Mouse (Mus musculus): ENCODE data around the gene Faap100. TPM values are rescaled to one million over a fixed set of nuclear protein-coding genes. Genes with fewer than 3 reads are reported as not detected.

Faap100 gene
- total RNA-seq, 2 experiments from 2014 or later = 18.5 to 18.8 TPM

DNA sequence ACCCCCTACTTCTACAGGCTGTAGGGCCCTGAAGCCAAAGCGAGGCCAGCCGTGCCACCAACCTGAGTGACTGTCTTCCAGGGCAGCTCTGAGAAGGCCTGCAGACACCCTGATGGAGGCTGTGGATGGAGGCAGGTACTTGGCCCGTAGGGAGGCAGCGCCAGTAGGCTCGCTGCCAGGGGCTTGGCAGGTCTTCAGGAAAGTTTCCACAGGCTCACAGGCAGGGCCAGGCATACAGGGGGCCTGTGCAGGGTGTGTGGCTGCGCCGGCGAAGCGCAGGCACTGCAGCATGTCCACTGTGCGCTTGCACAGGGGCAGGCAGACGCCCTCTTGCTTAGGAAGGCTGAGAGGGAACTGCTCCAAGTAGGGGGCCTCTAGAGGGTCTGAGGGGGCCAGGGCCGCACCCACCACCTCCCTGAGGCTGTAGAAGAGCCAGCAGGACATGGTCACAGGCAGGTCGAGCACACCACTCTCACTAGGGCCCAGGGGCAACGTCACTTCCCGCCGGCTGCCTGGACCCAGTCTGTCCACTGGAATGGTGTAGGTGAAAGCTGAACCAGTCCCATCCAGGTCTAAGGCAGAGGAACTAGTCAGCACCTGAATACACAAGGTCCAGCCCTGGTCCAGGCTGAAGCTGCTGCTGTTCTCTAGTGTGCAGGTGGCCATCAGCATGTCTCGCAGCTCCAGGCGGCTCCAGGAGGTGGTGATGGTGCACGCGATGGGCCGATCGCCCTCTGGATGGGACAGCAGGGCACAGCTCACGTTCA is 4.6 kb downstream of the Faap100 start:
- Histone ChIP-seq H3K27ac (peak overlapping the region; percentile 78), H3K4me3 (no peak overlapping the region)
- intact Hi-C loops (cut with DNase I) = no loop called here
- no peak for TF ChIP-seq CTCF (IDR thresholded peaks at IDR 0.05)
- DNase-seq = peak; percentile 88

DNA sequence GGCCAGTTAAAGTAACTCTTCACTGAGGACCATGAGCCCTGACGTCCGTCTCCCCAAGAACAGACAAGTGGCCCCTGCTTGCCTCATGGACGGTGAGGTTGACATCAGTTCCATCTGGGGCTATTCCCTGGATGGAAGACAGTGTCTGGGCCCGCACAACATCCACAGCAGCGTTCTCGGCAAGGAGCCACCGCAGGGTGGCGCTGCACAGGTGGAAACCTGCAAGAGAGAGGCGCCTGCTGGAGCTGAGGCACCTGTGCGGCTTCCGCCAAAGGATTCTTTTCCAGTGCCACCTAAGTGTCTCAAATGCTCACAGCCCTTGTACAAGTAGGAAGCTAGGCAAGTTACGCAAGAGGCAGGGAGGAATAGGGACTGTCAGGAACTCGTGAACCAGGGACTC is 5.5 kb downstream of the Faap100 start:
- Histone ChIP-seq H3K4me3 (no peak overlapping the region), H3K27ac (no peak overlapping the region)
- DNase-seq = no peak
- intact Hi-C loops (cut with DNase I) = no loop called here
- TF ChIP-seq CTCF (IDR thresholded peaks at IDR 0.05) = no peak; the same call in 1 of the 2 replicates

DNA sequence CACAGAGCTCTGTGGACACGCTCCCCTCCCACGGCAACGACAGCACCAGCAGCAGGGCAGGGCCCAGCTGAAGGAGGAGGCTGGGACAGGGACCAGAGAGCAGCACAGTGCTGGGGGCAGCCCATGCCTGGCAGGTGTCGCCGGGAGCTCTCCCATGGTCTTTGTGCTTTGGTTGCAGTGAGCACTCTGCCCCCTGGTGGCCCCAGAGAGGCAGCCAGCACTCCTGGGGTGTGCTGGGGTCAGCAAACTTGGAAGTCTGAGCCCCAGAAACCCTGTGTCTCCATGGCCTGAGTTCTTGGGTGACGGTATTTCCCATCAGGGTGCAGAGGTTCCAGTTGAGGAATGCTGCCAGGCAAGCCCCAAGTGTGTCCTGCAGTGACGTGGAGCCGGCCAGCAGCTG is 8.9 kb downstream of the Faap100 start:
- intact Hi-C loops (cut with DNase I) = no loop called here
- Histone ChIP-seq H3K4me3 (no peak overlapping the region), H3K27ac (peak overlapping the region; percentile 32)
- peak; percentile 85 for DNase-seq
- peak; percentile 94 for TF ChIP-seq CTCF (IDR thresholded peaks at IDR 0.05)

DNA sequence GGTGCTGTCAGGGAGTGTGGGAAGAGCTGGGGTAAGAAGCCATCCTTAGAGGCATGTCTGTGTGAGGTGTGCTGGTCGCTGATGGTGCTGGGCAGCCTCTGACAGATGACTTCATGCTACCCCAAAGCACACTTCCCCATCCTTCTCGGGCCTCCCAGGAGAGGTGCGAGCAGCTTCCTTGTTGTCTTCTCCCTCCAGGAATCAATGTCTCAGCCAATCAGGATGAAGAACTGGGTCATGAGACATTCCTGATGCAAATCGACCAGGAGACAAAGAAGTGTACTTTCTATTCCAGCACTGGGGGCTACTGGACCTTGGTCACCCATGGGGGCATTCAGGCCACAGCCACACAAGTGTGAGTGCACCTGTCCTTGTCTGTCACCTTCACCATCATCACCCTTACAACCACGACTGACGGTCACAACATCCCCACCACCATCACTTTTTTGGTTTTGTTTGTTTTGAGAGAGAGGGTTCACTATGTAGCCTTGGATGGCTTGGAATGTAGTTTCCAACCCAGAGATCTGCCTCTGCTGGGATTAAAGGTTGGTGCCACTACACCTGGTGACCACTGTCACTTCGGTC is 12.0 kb downstream of the Faap100 start:
- no peak overlapping the region for H3K4me3 ChIP-seq
- intact Hi-C loops (cut with DNase I) = no loop called here
- DNase-seq = no peak
- TF ChIP-seq CTCF (IDR thresholded peaks at IDR 0.05) = no peak
- H3K27ac ChIP-seq = no peak overlapping the region

DNA sequence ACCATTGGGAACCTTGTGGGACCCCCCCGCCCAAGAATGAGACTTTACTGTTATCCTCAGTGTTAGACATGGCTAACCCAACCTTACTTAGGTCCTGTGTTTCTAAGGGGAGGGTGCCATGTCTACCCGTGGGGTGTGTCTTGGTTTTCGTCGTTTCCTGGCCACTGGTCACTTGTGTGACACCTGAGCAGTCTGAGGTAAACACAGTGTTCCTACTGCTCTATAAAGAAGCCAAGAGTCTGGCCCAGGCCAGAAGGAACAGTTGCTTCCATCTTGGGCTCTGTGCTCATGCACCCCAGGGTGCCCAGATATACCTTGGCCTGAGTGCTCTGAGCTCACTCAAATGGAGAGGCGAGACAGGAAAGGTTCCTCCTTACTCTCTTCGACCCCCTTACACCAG is 15.7 kb downstream of the Faap100 start:
- Histone ChIP-seq H3K27ac (peak overlapping the region; percentile 40), H3K4me3 (no peak overlapping the region)
- TF ChIP-seq CTCF (IDR thresholded peaks at IDR 0.05) = no peak
- peak; percentile 44 for DNase-seq
- intact Hi-C loops (cut with DNase I) = no loop called here

DNA sequence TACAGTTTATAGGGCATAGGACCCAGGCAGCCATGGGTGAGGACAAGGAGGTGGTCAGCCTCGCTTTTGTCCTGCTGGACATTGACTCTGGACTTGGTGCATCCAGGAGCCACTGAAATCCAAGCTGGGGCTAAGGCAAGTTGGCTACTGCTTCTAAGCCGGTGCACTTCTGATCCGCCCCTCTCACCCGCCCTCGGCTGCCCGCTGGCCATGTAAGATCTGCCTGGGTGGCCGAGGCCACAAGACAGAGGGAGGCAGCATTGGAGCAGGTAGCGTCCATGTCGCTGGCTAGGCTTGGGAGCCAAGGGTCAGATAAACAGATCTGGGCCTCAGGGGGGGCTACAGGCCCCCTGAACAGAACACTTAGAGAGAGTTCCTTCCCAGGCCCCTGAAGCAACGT is 17.3 kb downstream of the Faap100 start, which contains the start of gene Fscn2:
Gene Fscn2, plus strand, starts transcription at position 240 of the 400 bp plus-strand sequence.
- peak; percentile 42 for DNase-seq
- intact Hi-C loops (cut with DNase I) = no loop called here
- Histone ChIP-seq H3K27ac (peak within 1 kb of the TSS; percentile 72; the same call in 1 of the 2 replicates), H3K4me3 (no peak within 1 kb of the TSS)
- TF ChIP-seq CTCF (IDR thresholded peaks at IDR 0.05) = no peak

DNA sequence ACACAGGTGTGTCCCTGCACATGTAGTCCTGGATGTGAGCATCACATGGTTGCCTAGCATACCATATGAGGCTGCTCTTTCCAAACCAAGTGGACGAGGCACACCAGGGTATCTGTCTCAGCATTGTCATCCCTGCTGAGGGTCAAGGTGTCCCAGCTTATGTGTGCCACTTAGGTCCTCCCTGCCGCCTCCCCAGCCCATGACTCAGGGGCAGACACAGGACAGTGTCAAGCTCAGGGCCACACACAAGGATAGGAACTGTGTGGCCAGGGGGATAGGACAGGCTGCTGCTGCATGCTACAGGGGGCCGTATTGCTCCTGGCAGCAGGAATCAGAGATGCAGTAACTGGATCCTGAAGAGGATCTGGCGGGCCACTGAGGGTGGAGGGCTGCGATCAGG is 17.8 kb downstream of the Faap100 start:
- intact Hi-C loops (cut with DNase I) = no loop called here
- DNase-seq = peak; percentile 25
- H3K27ac ChIP-seq = no peak overlapping the region; the same call in 1 of the 2 replicates
- no peak overlapping the region for H3K4me3 ChIP-seq
- no peak for TF ChIP-seq CTCF (IDR thresholded peaks at IDR 0.05)

DNA sequence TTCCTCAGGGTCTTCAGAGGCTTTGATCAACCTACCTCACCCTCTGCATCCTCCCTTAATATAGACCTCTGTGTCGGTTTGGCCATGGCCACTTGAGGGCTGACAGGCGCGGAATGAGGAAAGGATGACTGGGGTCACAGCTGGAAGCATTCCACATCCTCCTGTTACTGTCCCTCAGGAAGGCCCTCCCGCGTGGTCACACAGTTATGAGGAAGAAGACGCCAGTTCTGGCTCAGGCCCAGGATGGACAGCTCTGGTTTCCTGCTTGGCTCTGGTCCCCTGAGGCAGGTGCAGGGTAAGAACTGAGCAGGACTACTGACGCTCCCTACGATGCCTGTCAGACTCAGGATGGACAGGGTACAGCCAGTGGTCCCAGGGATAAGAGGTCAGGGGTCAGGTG is 18.5 kb downstream of the Faap100 start:
- intact Hi-C loops (cut with DNase I) = no loop called here
- H3K4me3 ChIP-seq = no peak overlapping the region
- H3K27ac ChIP-seq = peak overlapping the region; percentile 72
- DNase-seq = peak; percentile 91
- TF ChIP-seq CTCF (IDR thresholded peaks at IDR 0.05) = no peak

DNA sequence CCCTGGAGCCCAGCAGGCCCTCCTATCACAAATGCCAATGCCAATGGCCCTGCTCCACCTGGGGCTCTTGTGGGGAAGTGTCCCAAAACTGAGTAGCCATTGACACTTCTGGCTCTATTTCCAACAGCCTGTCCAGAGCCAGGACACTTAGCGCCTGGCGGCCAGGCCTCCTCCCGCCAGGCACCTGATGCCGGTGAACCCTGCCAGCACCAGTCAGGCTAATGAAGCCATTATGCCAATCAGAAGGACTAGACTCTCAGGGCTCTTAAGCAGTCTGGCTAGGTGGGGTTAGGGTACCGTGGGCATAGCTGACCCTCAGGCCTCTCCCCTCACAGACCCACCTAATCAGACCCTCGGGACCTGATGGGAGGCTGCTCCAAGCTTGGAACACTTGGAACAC is 19.2 kb downstream of the Faap100 start:
- Histone ChIP-seq H3K4me3 (no peak overlapping the region), H3K27ac (peak overlapping the region; percentile 72)
- peak; percentile 82 for DNase-seq
- TF ChIP-seq CTCF (IDR thresholded peaks at IDR 0.05) = no peak
- intact Hi-C loops (cut with DNase I) = loop anchor here (2.0 kb wide), 1 partner anchor 63 kb away; no protein-coding TSS in a partner anchor

DNA sequence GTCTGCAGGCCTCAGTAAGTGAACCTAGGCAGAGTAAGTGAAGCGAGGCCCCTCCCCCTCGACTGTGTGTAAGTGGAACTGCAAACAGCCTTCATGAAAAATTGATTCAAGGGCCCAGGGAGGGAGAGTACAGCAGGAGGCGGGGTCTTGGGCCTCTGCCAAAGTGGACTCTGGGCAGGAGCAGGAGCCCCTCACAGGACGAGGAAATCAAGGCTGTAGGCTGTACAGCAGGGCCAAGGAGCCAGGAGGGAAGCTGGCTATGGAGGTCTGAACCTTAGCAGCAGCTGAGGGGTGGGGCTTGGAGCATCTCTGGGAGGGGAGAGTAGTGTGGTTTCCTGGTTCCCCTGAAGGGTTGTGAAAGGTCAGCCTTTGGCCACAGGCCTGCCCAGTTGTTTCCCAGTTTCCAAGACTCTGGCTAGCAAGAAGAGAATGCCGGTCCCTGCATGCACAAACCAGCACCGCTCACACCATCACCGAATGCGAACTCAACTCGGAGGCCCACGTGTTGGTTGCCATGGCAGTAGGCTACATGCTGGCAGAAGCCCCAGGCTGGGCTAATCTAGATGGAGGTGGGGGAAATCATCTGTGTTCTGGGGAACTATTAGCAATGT is 20.7 kb downstream of the Faap100 start:
- H3K4me3 ChIP-seq = no peak overlapping the region
- peak; percentile 81 for DNase-seq
- intact Hi-C loops (cut with DNase I) = loop anchor here (2.0 kb wide), 1 partner anchor 65 kb away; no protein-coding TSS in a partner anchor
- TF ChIP-seq CTCF (IDR thresholded peaks at IDR 0.05) = no peak
- H3K27ac ChIP-seq = peak overlapping the region; percentile 72

DNA sequence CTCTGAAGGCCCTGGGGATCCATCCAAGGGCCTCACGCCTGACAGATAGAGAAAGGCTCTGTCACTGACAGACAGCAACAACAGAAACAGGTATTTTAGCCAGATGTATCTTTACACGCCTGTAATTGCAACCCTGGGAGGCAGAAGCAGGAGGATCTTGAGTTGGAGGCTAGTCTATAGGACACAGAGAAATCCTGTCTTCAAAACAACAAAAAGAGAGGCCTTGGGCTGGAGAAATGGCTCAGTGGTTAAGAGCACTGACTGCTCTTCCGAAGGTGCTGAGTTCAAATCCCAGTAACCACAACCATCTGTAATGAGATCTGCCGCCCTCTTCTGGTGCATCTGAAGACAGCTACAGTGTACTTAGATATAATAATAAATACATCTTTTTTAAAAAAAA is 21.7 kb downstream of the Faap100 start:
- no peak for TF ChIP-seq CTCF (IDR thresholded peaks at IDR 0.05)
- Histone ChIP-seq H3K4me3 (no peak overlapping the region), H3K27ac (no peak overlapping the region)
- intact Hi-C loops (cut with DNase I) = no loop called here
- DNase-seq = peak; percentile 5

DNA sequence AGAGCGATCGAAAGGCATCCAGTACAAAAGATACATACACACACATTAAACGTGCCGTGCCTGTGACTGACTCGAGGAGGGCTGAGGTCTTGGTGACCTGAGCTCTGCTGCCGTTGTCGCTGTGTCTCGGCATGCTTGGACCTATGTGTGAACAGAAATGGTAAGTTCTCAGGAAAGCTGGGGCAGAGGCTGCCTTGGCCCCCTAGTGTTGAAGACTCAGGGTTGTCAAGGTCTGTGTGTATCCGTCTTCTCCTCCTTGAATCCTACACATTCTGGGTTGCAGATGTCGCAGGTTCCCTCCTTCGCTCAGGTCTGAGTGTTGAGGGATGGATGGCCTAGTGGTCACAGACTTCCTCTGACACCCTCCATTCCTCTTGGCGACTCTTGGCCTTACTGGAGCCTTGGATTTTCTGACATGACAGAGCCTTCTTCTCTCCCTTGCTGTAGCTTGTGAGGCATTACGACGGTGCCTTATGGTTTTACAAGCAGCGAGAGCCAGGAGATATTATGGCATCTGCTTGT is 22.2 kb downstream of the Faap100 start:
- no peak overlapping the region for H3K4me3 ChIP-seq
- H3K27ac ChIP-seq = no peak overlapping the region
- intact Hi-C loops (cut with DNase I) = no loop called here
- DNase-seq = peak; percentile 9
- no peak for TF ChIP-seq CTCF (IDR thresholded peaks at IDR 0.05)

Measured in gastrocnemius, adult 2 months (tissue).